Mouse (Mus musculus): ENCODE measurements at regions not wholly inside any gene's neighbourhood (a gene's known extent, or its start where the extent isn't known, plus 50 kb on each side); places are given as distances from the start of the nearest gene placed in this dataset.

DNA sequence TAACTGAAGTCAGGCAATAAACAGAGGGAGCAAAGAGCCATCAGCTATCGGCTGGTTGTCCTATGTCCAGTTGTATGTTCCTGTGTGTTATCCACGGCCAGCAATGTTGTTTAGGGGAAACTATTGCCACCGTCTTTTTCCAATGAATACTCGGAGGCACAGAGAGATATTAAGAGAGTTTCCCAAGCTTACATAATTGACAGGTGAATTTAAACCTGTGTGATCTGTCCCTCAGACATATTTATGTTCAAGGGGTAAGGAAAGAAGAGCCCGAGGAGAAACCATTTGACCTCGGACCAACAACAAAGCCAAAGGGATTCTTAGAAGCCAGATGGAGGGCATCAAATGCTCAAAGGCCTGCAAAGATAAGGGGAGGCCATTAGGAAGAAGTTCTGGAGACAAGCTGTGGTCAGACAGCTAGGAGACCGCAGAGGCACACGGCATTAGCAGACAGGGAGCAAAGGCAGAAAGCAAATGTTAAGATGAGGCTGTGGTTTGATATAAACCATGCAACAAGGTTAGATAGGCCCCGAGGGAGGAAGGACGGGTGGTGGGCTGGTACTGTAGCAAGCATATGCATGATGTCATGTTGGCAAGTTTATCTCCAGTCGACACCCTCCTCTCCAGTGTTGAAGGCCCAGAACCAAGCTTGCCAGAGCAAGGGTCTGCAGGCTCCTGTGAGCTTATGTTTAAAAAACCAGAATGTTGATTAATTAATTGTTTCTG, 82.1 kb upstream of the Cpsf6 start:
- DNase-seq (ENCODE audit: low spot score in 2 of 2), result no peak

GRCm38 (mm10) chr10:117461261-117461660, 81.4 kb upstream of the Cpsf6 start:
- no peak for DNase-seq (ENCODE audit: low spot score in 2 of 2)

GRCm38 (mm10) chr10:117460366-117460730, 80.5 kb upstream of the Cpsf6 start:
- no peak for DNase-seq (ENCODE audit: low spot score in 2 of 2)

GRCm38 (mm10) chr10:117459651-117460365, 80.0 kb upstream of the Cpsf6 start:
- DNase-seq (ENCODE audit: low spot score in 2 of 2), result no peak

- no peak for DNase-seq (ENCODE audit: low spot score in 2 of 2)
These were observed 79.2 kb upstream of the Cpsf6 start for GRCm38 (mm10) chr10:117459041-117459475.

DNA sequence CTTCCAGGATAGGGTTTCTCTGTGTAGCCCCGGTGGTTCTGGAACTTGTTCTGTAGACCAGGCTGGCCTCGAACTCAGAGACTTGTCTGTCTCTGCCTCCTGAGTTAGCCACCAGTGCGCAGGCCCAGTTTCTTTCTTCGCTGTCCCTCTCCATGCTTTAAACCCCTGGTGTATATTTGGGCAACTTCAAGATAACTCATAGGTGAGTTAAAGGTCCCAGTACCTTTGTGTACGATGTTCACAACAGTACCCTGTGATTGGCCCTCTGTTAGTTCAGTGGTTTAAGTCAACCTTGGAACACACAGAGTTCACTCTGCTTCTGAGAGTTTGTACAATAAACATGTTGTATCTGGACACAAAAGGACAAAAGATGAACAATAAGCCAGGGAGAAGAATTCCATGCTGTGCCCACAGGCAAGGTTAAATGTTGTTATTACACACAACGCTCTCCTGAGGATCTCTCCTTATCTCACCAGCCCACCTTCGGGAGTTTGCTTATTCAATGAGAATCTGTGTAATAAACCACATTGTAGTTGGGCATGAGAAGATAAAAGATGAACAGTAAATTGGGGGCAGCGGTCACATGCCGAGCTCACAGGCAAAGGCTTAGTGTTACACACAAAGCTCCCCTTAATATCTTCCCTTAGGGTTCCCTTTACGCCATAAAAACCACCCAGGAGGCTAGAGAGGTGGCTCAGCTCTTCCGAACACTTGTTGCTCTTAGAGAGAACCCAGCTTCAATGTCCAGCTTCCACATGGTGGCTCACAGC, 78.6 kb upstream of the Cpsf6 start:
- DNase-seq (ENCODE audit: low spot score in 2 of 2), result no peak

GRCm38 (mm10) chr10:117457701-117457950, 77.8 kb upstream of the Cpsf6 start:
- no peak for DNase-seq (ENCODE audit: low spot score in 2 of 2)

DNA sequence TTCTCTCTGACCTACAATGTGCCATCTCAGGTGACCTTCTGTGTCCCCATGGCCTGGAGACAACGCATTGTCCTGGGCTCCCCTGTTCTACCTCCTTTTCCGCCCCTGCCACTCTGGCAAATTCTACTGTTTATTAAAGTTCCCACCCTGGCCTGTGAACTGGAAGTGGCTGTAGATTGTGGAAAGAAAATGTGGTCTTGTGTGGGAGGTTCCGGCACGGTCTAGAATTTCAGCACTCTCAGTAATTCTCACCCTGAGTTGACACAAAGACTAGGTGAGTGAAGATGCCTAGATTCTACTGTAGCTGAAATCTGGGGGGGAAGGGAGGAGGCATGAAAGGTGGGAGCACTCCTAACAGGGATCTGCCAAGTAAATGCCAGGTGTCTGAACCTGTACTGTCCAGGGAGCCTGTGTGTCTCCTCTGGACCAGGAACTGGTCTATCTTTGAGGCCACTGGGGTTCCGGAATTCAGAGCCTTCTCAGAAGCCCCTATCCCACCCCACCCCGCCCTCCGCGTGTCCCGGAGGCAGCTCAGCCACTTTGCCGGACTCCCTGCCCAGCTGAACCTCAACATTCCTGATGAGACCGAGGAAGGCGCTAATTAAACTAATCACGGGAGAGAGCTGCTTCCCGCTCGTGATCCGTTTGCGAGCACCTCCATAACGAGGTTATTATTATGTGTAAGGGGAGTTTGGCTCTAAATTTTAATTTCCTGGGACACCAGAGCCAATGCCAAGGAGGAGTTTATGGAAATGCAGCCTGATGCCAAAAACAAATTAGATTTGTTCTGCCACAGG, 77.3 kb upstream of the Cpsf6 start:
- DNase-seq (ENCODE audit: low spot score in 2 of 2), result no peak

GRCm38 (mm10) chr10:117456427-117456826, 76.6 kb upstream of the Cpsf6 start:
- no peak for DNase-seq (ENCODE audit: low spot score in 2 of 2)

GRCm38 (mm10) chr10:117455595-117456302, 75.9 kb upstream of the Cpsf6 start:
- peak; percentile 45 to 59 for DNase-seq (ENCODE audit: low spot score in 2 of 2)

DNA sequence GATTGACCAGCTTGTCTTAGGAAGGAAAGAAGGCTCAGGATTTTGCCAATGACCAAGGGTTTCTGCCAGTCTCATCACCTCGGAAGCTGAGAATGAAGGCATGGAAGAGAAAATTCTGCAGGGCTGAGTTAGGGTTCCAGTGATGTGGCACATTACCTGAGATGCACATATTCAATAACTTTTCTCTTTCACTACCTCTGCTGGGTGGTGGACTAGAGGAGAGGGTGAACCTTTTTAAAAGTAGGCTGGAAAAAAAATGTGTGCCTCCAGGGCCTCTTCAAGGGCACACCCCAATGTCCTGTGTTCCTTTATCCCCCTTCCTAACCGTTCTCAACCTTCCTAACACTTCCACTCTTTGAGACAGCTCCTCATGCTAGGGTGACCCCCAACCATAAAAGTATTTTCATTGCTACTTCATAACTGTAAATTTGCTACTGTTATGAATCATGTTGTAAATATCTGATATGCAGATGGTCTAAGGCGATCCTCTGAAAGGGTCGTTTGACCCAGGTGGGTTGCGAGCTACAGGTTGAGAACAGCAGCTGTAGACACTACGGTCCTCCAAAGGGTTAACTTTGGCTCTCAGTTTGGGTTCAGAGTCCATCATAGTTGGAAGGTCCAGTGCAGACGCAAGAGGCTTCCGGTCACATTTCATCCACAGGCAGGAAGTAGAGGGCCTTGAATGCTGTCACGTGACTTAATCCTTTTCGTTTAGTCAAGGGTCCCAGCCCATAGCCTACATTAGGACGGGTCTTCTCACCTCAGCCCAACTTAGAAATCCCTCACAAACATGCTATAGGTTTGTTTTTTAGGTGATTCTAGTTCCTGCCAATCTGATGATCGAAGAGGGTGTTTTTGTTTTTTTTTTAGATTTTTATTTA, 75.1 kb upstream of the Cpsf6 start:
- no peak for DNase-seq (ENCODE audit: low spot score in 2 of 2)

DNA sequence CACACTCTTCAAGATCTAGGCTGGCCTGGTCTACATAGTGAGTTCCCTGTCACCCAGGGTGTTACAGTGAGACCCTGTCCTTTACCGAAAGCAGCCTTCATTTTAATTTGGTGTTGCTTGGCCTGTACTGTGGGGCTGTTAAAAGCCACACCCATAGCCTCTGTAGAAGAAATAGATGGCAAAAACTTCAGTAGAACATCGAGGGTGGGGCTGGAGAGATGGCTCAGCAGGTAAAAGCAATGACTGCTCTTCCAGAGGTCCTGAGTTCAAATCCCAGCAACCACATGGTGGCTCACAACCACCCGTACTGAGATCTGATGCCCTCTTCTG, 74.3 kb upstream of the Cpsf6 start:
- no peak for DNase-seq (ENCODE audit: low spot score in 2 of 2)

DNA sequence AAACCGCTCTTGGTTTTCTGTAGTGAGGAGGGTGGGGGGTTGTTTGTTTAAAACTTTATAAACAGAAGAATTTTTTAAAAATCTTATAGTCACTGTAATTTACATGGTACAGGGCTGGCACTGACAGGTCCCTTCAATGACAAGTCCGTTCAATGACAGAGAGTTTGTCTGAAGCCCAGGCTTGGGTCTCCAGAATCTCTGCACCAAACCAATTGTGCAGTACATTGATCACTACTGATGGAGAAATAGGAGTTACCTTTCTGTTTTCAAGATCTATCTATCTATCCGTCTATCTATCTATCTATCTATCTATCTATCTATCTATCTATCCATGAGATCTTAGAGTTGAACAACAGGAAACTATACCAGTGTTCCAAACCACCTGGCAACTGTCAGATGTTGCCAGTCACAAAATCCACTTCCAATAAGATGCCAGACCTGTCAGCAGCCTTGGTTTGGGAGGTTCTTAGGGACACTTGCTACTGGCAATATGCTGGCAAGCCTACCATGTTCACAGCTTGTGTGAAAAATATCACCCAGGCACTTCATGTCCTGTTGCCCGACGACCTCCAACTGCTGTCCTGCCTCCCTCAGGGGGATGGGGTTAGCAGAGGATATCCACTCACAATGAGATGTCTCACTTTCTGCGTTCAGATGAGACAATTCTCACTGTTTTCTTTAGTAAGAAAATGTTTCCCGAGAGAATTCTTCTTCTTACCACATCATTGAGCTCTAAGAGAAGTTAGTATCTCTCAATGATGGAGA, 73.8 kb upstream of the Cpsf6 start:
- DNase-seq (ENCODE audit: low spot score in 2 of 2), result no peak

- DNase-seq (ENCODE audit: low spot score in 2 of 2), result no peak
These were observed 72.6 kb upstream of the Cpsf6 start for GRCm38 (mm10) chr10:117452190-117452950.

GRCm38 (mm10) chr10:117451396-117452185, 71.8 kb upstream of the Cpsf6 start:
- no peak for DNase-seq (ENCODE audit: low spot score in 2 of 2)

GRCm38 (mm10) chr10:117450631-117451030, 70.8 kb upstream of the Cpsf6 start:
- DNase-seq (ENCODE audit: low spot score in 2 of 2), result no peak

GRCm38 (mm10) chr10:117450240-117450569, 70.4 kb upstream of the Cpsf6 start:
- no peak for DNase-seq (ENCODE audit: low spot score in 2 of 2)

Measured in right cerebral cortex, adult 2 months (tissue).